Mouse (Mus musculus): ENCODE data around the gene Prpf38b.

The Prpf38b gene

DNA sequence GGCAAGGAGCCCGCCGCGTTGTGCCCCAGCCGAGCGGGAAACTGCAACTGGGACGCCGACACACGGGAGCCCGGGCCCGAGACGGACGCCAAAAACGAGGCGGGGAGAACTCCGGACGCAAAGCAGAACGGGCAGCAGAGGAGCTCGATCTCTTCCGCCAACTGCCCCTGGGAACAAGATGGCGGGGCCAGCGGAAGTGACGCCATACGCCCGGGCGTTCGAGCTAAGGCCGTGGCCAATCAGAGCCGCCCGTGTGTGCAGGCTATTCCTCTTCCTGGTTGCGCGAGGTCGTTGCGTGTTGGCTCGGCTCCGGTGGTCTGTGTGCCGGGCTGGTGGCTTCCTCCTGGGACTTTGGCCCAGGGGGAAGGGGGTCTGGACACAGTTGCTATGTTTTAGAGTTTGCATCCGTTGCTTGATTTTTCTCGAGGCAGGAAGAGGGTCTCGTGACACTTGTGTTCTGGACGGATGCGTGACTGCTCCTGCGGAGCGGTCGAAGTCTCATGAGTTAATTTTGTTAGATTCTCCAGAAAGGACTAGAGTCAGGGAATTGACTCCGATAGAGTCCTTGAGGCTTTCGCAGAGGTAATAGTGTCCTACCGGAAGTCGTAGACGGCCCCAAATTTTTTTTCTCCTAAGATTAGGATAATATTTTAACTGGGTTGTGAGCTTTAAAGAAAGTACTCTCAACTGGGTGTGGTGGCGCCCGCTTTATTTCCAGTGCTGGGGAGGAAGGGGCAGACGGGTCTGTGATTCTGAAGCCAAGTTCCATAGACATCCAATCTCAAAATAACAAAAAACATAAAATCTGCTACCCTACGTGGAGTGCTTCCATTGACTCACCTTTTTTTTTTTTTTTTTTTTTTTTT, at the start of gene Prpf38b:
TSS of gene Prpf38b (minus strand) at position 180 of the 866 bp plus-strand sequence.
- ATAC-seq (ENCODE audit: low TSS enrichment), result peak; percentile 99

DNA sequence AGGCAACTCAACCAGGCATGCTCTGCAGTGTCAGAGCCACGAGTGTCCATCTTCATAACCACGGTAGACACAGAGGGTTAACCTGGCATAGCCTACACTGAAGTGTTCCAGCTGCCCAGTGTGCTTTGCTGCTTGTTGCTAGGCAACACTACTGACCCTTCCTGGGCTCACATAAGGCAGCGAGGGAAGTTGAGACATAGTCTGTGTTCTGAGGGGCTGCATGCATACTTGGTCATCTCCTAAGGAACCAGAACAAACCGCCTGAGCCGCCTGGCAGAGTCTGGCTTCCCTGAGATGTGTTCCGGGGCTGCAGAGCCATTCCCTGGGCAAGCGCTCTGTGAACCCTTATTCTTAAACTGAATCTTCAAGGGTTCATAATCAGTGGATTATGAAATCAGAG, 49.7 kb upstream of the Prpf38b start:
- ATAC-seq (ENCODE audit: low TSS enrichment), result peak; percentile 57

DNA sequence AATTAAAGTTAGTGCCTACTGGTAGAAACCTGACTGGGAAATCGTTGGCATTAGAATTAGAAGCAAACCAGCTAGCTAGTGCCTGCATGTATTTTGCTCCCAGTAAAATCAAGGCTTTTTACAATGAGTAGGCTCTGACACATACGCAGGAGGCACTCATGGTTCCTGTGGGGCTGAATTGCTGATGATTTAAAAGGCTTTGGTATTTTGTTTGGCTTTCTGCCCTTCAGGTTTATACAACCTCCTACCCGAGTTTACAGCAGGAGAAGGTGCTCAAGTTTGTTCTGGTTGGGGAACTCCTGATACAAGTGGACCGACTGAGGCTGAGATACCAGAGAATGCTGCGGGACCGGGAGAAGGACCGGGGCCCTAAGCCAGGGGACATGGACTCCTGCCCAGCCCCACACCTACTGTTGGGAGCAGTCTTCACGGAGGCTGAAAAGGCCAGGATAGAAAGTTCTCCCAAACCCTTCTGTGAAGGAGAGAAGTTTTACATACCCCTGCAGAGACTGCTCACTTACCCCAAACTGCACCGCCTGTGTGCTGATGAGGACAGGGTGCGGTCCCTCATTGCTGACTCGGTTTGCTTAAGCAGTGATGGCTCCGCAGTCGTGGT, 48.3 kb upstream of the Prpf38b start:
- no peak for ATAC-seq (ENCODE audit: low TSS enrichment)

- no peak for ATAC-seq (ENCODE audit: low TSS enrichment)
Measured at GRCm38 (mm10) chr3:108957976-108958375, 46.4 kb upstream of the Prpf38b start.

- peak; percentile 73 for ATAC-seq (ENCODE audit: low TSS enrichment)
Measured at GRCm38 (mm10) chr3:108940996-108941395, 29.5 kb upstream of the Prpf38b start.

DNA sequence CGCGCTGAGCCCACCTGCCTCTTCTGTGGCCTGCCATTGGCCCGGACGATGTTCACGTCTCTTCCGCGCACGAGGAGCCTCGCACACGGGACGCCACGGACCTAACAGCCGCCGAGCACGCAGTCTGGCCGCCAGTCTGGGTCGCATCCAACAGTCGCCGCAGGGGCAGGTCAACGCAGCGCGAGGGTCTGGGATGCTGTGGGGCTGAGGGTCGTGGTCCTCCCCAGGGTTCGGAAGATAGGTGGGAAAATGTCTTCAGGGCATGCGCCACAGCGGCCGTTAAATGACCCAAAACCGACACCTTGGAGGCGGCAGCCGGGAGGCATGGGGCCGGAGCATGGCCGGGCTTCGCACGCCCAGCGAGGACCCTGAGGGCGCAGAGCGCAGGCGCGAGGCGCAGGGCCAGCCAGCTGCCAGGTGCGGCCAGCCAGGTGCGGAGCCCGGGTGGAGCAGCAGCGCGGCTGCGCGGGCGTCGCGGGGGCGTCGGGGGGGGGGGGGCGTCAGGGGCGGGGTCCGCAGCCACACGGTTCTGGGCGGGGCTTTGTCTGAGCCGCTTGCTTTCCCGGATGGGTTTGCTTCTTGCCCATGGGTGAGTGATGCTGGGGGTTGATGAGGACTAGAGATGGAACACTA, 28.6 kb upstream of the Prpf38b start, which contains the start of gene Gm9857:
TSS of gene Gm9857 (minus strand) at position 445 of the 633 bp plus-strand sequence.
- 0 out of 2 replicates have a peak, but pooled peaks have one; percentile 38 for ATAC-seq (ENCODE audit: low TSS enrichment)

DNA sequence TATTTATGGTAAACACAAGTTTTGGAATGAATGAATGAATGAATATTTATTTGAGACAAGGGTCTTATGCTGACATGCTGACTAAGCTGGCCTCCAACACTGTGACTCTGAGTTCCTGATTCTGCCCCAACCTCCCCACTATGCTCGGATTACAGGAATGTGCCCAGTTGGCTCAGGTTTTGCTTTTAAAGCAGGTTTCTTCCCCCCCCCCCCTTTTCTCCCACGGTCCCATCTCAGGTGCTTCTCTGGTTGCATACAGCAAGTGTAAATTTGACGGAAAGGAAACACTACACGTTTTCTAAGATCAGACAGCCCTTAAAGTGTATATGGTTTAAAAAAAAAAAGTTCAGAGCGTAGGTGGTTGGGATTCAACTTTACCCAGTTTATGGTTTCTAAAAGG, 28.0 kb upstream of the Prpf38b start, which contains the start of gene Henmt1:
TSS of gene Henmt1 (plus strand) at position 301 of the 400 bp plus-strand sequence.
- no peak for ATAC-seq (ENCODE audit: low TSS enrichment)

DNA sequence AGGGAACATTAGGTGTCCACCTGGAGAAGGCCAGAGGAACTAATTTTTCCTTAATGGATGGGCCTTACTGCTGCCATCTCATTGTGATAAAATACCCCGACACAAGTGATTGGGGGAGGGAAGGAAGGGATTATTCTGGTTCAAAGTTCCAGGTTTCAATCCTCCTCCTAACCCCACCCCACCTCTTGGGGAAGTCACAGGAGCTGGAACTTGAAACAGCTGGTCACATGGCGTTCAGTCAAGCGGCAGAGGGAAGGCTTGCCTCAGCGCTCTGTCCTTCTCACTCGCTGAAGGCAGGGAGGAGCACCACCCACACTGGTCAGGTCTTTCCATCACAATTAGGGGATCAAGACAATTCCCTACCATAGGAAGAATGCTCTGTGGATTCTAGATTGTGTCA, 27.2 kb upstream of the Prpf38b start:
- ATAC-seq (ENCODE audit: low TSS enrichment), result no peak

- no peak for ATAC-seq (ENCODE audit: low TSS enrichment)
Measured at GRCm38 (mm10) chr3:108933557-108933956, 22.0 kb upstream of the Prpf38b start.

DNA sequence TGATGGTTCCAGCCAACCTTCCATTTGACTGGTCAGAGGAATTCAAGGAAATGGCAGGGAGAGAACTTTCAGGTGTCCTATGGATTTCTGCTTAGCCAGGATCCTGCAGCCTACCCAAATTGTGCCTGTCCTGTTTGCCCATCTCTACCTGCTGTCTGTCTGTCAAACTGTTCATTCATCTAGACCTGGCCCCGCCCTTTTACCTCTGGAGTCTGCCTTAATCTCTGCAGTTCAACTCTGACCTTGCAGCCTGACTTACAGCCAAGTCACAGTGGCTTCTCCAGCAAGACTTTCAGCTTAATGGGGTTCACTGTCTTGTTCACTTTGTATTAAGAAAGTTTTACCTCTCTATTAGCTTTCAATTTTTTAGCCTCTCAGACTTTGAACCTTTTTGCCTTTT, 14.8 kb upstream of the Prpf38b start:
- no peak for ATAC-seq (ENCODE audit: low TSS enrichment)

DNA sequence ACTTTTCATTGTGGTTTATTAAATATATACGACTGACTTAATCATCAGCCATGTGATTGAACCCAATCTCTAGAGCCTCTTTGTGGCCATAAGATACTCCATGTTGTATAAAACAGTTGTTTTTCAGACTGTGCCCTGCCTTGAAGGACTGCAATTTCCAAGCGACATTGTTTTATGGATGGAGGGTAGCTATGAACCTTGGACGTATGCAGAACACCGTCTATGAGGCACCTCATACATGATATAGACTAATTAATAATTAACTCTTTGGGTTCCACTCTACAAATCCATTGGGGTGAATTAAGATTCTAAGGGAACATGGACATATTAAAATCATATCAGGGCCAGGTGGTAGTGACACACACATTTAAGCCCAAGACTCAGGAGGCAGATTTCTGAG, 14.2 kb upstream of the Prpf38b start:
- no peak for ATAC-seq (ENCODE audit: low TSS enrichment)

DNA sequence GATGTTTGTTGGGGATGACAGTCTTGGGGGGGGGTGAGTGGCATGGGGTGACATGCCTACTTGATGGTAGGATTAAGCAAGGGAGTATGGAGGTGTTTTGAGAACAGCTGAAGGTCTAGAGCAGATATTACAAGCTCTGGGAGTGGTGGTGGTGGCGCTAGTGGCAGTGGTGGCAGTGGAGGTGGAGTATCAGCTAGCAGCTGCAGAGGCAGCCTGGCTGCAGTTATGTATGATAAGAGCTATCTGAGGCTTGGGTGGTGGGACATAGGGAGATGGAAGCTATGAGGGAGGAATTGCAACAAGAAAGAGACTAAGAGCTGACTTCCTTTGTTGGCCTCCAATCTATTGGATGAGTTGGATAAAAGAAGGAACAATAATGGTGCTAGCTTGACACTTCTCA, 10.3 kb upstream of the Prpf38b start:
- no peak for ATAC-seq (ENCODE audit: low TSS enrichment)

- no peak for ATAC-seq (ENCODE audit: low TSS enrichment)
Measured at GRCm38 (mm10) chr3:108920442-108921070, 9.0 kb upstream of the Prpf38b start.

- ATAC-seq (ENCODE audit: low TSS enrichment), result no peak
Measured at GRCm38 (mm10) chr3:108918852-108919251, 7.3 kb upstream of the Prpf38b start.

GRCm38 (mm10) chr3:108917986-108918385, 6.5 kb upstream of the Prpf38b start:
- no peak for ATAC-seq (ENCODE audit: low TSS enrichment)

DNA sequence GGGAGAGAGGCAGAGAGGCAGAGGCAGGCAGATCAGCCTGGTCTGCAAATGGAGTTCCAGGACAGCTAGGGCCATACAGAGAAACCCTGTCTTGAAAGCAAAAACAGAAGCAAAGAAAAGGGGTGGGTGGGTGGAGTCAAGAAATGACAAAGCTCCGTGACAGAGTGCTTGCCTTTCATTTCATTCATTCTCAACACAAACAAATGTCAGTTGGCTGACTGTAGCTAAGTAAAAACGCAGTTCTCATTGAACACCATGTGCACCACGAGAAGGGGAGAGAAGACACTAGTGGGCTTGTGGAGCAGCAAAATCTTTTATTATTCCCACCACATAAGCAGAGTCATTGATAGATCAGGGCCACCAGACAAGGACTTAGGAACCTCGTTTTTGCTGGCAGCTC, 5.3 kb upstream of the Prpf38b start:
- ATAC-seq (ENCODE audit: low TSS enrichment), result 0 out of 2 replicates have a peak, but pooled peaks have one; percentile 17

DNA sequence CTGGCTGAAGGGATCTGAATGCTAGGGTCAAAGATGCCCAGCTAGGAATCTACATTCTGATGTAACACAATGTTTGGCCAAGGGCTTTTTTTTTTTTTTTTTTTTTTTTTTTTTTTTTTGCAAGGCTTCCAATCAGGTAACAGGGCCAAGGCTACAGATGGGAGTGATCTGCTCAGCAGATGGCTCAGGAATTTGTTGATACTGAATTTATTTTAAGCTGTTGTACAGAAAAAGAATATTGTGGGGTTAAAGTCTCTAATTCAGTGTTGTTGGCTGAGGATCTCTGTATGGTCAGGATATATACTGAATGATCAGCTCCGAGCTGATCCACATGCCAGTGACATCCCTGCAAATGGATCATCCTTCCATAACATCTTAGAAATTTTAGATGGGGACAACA, 4.5 kb upstream of the Prpf38b start:
- ATAC-seq (ENCODE audit: low TSS enrichment), result peak; percentile 20; the same call in 1 of the 2 replicates

DNA sequence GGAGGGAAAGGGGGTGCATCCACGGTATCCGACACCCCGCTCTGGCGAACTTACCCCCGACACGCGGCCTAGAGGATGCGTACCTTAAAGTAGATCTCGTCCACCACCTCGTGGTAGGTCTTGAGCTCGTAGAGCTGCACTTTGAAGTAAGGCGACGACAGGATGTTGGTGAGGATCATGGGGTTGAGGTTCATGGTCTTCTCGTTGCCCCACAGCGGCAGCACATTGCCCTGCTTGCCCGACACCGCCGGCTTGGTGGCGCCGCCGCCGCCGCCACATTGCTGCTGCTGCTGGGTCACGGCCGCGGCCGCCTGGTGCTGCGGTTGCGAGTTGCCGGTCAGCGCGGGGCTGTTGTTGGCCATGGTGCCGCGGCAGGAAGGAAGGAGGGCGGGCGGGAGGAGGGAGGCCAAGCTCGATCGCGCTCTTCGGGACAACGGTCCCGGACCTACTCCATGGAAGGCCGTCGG, 413 bp downstream of the Prpf38b start:
- ATAC-seq (ENCODE audit: low TSS enrichment), result peak; percentile 68

GRCm38 (mm10) chr3:108910303-108911080, 1.0 kb downstream of the Prpf38b start:
- ATAC-seq (ENCODE audit: low TSS enrichment), result no peak

GRCm38 (mm10) chr3:108902934-108903333, 8.6 kb downstream of the Prpf38b start:
- no peak for ATAC-seq (ENCODE audit: low TSS enrichment)

GRCm38 (mm10) chr3:108902038-108902437, 9.5 kb downstream of the Prpf38b start:
- peak; percentile 46; the same call in 1 of the 2 replicates for ATAC-seq (ENCODE audit: low TSS enrichment)

Measured in frontal cortex, adult (tissue).